Mouse (Mus musculus) gastrocnemius, postnatal 36 days (tissue): ENCODE results near the gene Fbxo4. TPM values are rescaled to one million over a fixed set of nuclear protein-coding genes. Genes with fewer than 3 reads are reported as not detected.

ENCODE experiments used
- DNase-seq, 2 experiments: peaks; one replicate each; pipeline ENCODE4 v3.0.0; 2022
- intact Hi-C: fragments of 180-260 bp; cut with DNase I; formaldehyde crosslinking; loops from one replicate; pipeline ENCODE4 v1.15.1; 2025
- total RNA-seq, 2 experiments: library from RNA; stranded (reverse); gene quantifications; 2 replicates each; pipeline ENCODE4 v1.2.3; 2021

The Fbxo4 gene
- total RNA-seq, 2 experiments from 2014 or later, result 2.5 to 3.9 TPM

DNA sequence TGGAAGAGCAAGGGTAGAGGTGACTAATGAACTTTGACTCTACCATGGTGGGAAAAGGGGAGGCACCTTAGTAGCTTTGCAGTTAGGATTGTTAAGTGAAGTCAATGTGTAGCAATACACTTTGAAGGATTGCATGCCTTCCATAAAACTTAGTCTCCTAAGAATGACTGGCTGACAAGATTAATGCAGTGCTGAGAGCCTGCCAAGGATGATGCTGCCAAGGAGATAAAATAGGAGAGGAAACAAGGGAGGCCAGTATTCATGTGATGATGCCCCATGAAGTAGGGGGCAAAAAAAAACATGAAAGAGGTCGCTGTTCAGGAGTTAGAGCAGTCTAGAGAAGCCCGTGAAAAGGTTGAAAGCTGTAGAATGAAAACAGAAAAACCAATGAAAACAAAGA, 5.5 kb upstream of the Fbxo4 start:
- DNase-seq, result no peak
- intact Hi-C loops, result no loop called here

DNA sequence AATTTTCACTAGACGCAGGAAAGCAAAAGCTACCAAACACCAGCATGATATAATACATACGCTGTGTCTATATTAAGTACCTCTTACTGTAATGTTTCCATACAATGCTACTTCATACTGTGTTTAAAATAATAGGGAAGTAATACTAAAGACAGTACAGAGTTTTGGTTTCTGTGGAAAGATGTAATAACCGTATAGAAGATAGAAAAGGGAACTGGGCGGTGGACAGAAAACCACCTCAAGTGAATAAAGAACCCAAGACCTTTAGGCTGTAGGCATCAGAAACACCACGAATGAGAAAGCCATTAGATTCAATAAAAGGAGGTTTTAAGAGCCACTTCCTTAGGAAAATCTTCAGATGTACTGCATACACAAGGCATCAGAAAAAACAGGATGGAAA, 3.4 kb upstream of the Fbxo4 start:
- DNase-seq, result no peak
- intact Hi-C loops, result no loop called here

GRCm38 (mm10) chr15:3979871-3980270, 498 bp upstream of the Fbxo4 start:
- no peak for DNase-seq
- intact Hi-C loops, result no loop called here

DNA sequence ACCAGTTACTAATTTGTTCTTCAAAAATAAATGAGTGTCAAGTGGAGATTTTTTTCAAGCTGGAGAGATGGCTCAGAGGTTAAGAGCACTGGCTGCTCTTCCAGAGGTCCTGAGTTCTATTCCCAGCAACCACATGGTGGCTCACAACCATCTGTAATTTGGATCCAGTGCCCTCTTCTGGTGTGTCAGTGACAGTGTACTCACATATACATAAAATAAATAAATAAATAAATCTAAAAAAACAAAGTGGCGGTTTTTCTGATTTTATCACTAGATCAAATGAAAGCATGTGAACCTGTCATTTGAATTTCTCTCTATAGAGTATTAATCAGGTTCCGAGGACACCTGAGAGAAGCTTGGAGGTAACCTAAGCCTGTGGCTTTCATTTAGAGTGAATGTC, 1.1 kb downstream of the Fbxo4 start:
- intact Hi-C loops, result no loop called here
- no peak for DNase-seq

- DNase-seq, result no peak
- intact Hi-C loops, result no loop called here
These were observed 6.1 kb downstream of the Fbxo4 start for GRCm38 (mm10) chr15:3973300-3973699.

DNA sequence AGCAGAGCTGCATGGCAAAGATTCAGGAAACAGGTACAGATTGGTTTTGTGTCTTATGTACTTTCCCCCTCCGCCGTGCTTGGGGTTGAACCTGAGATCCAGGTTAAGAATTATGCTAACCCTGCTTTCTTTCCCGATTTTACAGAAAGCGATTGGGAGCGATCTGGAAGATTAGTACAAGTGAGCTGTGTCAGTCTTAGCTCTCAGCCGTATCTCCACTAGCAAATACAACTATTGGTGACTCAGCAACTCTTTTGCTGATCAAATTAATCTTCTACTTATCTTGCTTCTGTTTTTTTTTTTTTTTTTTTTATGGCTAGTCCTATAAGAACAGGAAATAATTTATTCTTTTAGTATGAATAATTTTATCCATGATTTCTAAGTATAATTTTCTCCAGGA, 9.2 kb downstream of the Fbxo4 start:
- DNase-seq, result no peak
- intact Hi-C loops, result no loop called here

DNA sequence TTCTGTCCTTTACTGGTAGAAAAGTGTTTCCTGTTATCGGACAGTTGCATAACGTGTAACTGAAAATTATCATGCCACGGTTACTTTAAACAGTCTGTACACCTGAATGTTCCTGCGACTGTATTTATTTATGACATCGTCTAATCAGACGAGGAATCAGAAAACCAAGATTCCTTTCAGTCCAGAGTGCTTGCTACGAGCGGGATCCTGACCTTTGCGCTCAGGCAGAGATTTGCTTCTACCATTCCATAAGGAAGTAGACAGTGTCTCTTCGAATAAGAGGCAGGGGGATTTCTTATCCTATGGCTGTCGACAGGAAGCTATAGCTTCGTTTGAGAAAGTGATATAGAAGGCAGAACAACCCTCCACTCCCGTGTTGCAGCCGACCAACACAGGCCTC, 9.6 kb downstream of the Fbxo4 start:
- no peak for DNase-seq
- intact Hi-C loops, result no loop called here

- DNase-seq, result no peak
- intact Hi-C loops, result no loop called here
These were observed 17.1 kb downstream of the Fbxo4 start for GRCm38 (mm10) chr15:3962251-3962650.

DNA sequence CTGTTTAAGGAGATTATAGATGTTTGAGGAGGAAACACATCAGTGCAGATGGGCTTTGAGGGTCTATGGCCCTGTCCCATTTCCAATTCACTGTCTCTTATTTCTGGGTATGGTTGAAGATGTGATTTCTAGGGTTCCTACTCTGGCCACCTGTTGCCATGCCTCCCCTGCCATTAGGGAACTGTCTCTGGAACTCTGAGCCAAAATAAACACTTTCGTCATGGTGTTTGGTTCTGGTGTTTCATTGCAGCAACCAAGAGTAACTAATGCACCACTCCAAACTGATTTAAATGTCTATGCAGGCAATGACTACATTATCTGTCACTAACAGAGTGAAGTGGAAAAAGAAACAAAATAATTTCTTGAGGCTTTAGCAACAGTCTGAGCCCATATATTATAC, 19.3 kb downstream of the Fbxo4 start:
- intact Hi-C loops, result no loop called here
- no peak for DNase-seq

DNA sequence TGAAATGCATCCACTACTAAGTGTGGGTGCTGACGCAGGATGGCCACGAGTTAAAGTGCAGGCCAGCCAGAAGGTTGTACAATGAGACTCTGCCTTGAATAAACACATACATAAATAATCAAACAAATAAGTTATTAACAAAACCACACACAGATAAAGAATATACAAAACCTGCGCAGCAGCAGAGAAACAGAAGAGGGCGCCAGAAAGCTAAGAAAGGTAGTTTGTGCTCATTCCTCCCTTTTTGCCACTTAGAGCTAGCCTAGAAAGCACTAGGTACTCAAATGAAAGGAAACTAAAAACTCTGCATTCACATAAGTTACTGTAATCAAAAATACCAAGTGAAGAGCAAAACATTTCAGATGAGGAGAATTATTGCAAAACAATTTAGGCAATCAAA, 21.4 kb downstream of the Fbxo4 start:
- intact Hi-C loops, result loop anchor here (2.0 kb wide), 1 partner anchor 85 kb away; no protein-coding TSS in a partner anchor
- peak; percentile 14 to 24 for DNase-seq

DNA sequence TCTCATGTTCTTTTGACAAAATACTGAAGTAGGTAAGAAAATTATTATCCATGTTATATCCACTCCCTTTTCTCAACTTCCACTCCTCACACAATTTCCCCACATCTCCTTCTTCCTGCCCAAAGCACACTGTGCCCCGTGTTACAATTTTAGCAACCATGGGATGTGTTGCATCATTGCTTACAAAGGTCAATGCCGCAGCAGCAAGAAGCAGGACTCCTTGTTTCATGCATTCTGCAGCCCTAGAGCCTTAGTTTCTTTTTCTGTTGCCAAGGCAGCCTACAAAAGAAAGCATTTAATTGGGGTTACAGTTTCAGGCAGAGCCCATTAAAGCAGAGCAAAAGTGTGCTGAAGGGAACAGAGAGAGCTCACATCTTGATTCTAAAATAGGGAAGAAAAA, 24.4 kb downstream of the Fbxo4 start:
- DNase-seq, result no peak
- intact Hi-C loops, result no loop called here

DNA sequence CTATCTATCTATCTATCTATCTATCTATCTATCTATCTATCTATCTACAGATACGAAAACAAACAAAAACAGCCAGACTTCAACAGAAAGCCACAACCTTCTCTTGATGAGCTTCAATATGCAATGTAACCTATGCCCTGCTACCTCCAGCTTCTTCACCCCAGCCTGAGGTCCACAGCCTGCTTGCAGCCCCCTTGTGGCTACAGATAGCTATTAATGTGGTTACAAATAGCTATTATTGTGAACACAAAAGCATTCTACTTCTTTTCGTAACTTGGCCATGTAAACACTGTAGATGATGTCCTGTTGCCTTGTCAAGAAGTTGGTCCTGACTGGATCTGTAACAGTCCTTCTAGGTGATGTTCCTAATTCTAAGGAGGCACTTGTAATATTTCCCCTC, 41.2 kb downstream of the Fbxo4 start:
- intact Hi-C loops, result no loop called here
- no peak for DNase-seq

DNA sequence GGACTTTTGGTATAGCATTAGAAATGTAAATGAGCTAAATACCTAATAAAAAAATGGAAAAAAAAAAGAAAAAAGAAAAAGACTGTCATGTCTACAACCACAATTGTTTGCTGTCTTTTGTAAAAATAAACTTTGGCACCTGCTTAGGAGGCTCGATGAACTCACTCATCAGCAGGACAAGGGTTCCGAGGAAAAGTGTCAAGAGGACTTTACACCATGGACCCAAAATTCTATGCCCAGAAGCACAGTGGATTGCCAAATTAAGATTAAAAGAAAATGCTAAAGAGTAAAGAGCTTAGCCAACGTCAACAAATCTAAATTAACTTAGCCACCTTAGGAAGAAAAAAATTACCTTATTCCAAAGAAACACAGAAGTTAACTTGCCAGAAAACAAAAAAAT, 43.3 kb downstream of the Fbxo4 start:
- intact Hi-C loops, result no loop called here
- no peak for DNase-seq

GRCm38 (mm10) chr15:3933466-3933865, 45.9 kb downstream of the Fbxo4 start:
- intact Hi-C loops, result no loop called here
- no peak for DNase-seq

- DNase-seq, result no peak
- intact Hi-C loops, result no loop called here
These were observed 47.4 kb downstream of the Fbxo4 start for GRCm38 (mm10) chr15:3931931-3932330.

Other genes with a start within 250 kb of the Fbxo4 start
- 10 to 100 TPM in 1 of 2 experiments, 1 to 10 TPM in 1; 9.6 to 10.7 TPM for gene AW549877, start 16.2 kb upstream of the Fbxo4 start, total RNA-seq
- 100 to 1,000 TPM; 333 to 385 TPM for gene Oxct1, start 46.8 kb upstream of the Fbxo4 start, total RNA-seq